Mouse (Mus musculus): ENCODE results near the gene Rap2c. TPM values are rescaled to one million over a fixed set of nuclear protein-coding genes. Genes with fewer than 3 reads are reported as not detected.
A peak's percentile ranks its signal among the peaks of the same experiment; 100 is the strongest.

The Rap2c gene
- polyA plus RNA-seq, 1 experiment from 2014 or later = 10.7 TPM

DNA sequence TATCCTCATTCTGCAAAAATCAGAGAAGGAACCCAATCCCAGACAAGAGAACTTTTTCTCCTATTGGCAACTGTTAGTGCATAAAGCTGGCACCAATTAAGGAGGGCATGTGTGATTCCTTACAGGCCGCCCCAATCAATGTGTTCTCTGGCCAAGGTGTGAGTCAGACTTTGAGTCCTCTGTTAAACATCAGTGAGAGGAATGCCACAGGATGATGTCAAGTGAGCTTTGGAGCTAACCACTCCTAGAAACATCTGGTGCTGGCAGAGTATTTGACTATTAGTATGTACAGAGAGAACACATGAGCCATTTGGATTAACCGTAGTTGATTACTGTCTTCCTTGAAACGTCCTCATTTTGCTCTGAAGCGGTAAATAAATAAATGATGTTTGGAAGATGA, 40.9 kb upstream of the Rap2c start:
- DNase-seq (ENCODE audit: low spot score) = no peak
- no peak overlapping the region; the same call in 1 of the 2 replicates for H3K27ac ChIP-seq (replicated peaks)
- peak; percentile 87 for ATAC-seq (ENCODE audit: low FRiP score, low TSS enrichment)
- H3K4me2 ChIP-seq (replicated peaks; ENCODE audit: low read depth) = no peak overlapping the region
- TF ChIP-seq EP300 (optimal IDR thresholded peaks at IDR 0.05) = no peak
- H3K36me3 ChIP-seq (ENCODE audit: control insufficient read depth, insufficient read depth, low read length) = no peaks in the 10 kb centered on the region
- H3K9ac ChIP-seq (ENCODE audit: low read length) = no peak overlapping the region
- H3K27me3 ChIP-seq (ENCODE audit: control insufficient read depth, insufficient read depth, low read length) = no peaks in the 10 kb centered on the region
- WGBS = 57% methylated on average over 4 of the region's 4 CpGs
- H3K4me1 ChIP-seq (replicated peaks; ENCODE audit: control insufficient read depth, insufficient read depth) = no peaks in the 10 kb centered on the region
- no peak overlapping the region for H3K4me3 ChIP-seq (ENCODE audit: low read depth, low read length)
- H3K9me3 ChIP-seq (ENCODE audit: control insufficient read depth, low read length) = no peaks in the 10 kb centered on the region

- H3K4me1 ChIP-seq (replicated peaks; ENCODE audit: control insufficient read depth, insufficient read depth) = no peaks in the 10 kb centered on the region
- no peak overlapping the region for H3K9ac ChIP-seq (ENCODE audit: low read length)
- no peaks in the 10 kb centered on the region for H3K9me3 ChIP-seq (ENCODE audit: control insufficient read depth, low read length)
- DNase-seq (ENCODE audit: low spot score) = no peak
- ATAC-seq (ENCODE audit: low FRiP score, low TSS enrichment) = peak; percentile 57; the same call in 1 of the 2 replicates
- no peaks in the 10 kb centered on the region for H3K36me3 ChIP-seq (ENCODE audit: control insufficient read depth, insufficient read depth, low read length)
- no peaks in the 10 kb centered on the region for H3K27me3 ChIP-seq (ENCODE audit: control insufficient read depth, insufficient read depth, low read length)
- no peak overlapping the region for H3K4me2 ChIP-seq (replicated peaks; ENCODE audit: low read depth)
- no peak for TF ChIP-seq CTCF (IDR thresholded peaks at IDR 0.05; ENCODE audit: low read depth)
- no peak for TF ChIP-seq EP300 (optimal IDR thresholded peaks at IDR 0.05)
- H3K4me3 ChIP-seq (ENCODE audit: low read depth, low read length) = no peak overlapping the region
- H3K27ac ChIP-seq (replicated peaks) = no peak overlapping the region
- 75% methylated on average over 5 of the region's 5 CpGs for WGBS
Observed at GRCm38 (mm10) chrX:51058317-51058716, 40.5 kb upstream of the Rap2c start.

GRCm38 (mm10) chrX:51051680-51052461, 34.1 kb upstream of the Rap2c start:
- H3K9ac ChIP-seq (ENCODE audit: low read length) = no peak overlapping the region
- peak; percentile 74; the same call in 1 of the 2 replicates for ATAC-seq (ENCODE audit: low FRiP score, low TSS enrichment)
- no peak overlapping the region for H3K27ac ChIP-seq (replicated peaks)

DNA sequence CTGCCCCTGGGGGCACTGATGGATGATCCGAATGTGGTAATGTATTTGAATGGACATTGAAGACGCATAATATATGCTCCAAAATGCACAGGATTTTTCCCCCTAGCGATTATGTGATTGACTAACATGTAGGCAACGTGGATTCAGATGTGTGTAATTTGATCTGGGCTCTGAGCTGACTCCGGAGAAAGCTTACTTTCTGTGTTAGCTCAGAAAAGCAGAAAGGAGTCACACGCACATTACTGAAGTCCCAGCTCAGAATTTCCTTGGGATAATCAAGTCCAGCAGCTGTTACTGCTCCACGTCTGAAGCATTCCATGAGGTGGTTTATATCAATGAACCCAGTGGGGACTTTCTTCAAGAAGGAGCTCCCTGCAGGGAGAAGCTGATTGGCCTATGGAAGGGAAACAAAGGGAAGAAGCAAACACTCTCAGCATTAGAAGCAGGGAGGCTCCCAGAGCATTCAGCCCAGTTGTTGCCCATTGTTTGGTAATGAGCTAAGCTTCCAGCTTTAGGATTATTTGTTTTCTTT, 17.9 kb upstream of the Rap2c start:
- no peaks in the 10 kb centered on the region for H3K9me3 ChIP-seq (ENCODE audit: control insufficient read depth, low read length)
- no peak overlapping the region for H3K27ac ChIP-seq (replicated peaks)
- H3K4me1 ChIP-seq (replicated peaks; ENCODE audit: control insufficient read depth, insufficient read depth) = no peaks in the 10 kb centered on the region
- no peak for ATAC-seq (ENCODE audit: low FRiP score, low TSS enrichment)
- H3K27me3 ChIP-seq (ENCODE audit: control insufficient read depth, insufficient read depth, low read length) = no peaks in the 10 kb centered on the region
- H3K4me3 ChIP-seq (ENCODE audit: low read depth, low read length) = no peak overlapping the region
- DNase-seq (ENCODE audit: low spot score) = no peak
- 24% methylated on average over 7 of the region's 7 CpGs for WGBS
- no peak for TF ChIP-seq CTCF (IDR thresholded peaks at IDR 0.05; ENCODE audit: low read depth)
- TF ChIP-seq EP300 (optimal IDR thresholded peaks at IDR 0.05) = no peak
- H3K9ac ChIP-seq (ENCODE audit: low read length) = no peak overlapping the region
- H3K36me3 ChIP-seq (ENCODE audit: control insufficient read depth, insufficient read depth, low read length) = no peaks in the 10 kb centered on the region
- no peak overlapping the region for H3K4me2 ChIP-seq (replicated peaks; ENCODE audit: low read depth)

More at GRCm38 (mm10) chrX:51051680-51052461, 34.1 kb upstream of the Rap2c start:
- no peak for TF ChIP-seq EP300 (optimal IDR thresholded peaks at IDR 0.05)
- TF ChIP-seq CTCF (IDR thresholded peaks at IDR 0.05; ENCODE audit: low read depth) = no peak
- no peaks in the 10 kb centered on the region for H3K9me3 ChIP-seq (ENCODE audit: control insufficient read depth, low read length)
- no peak overlapping the region for H3K4me2 ChIP-seq (replicated peaks; ENCODE audit: low read depth)
- peak; percentile 17 for DNase-seq (ENCODE audit: low spot score)
- no peak overlapping the region for H3K4me3 ChIP-seq (ENCODE audit: low read depth, low read length)
- no peaks in the 10 kb centered on the region for H3K36me3 ChIP-seq (ENCODE audit: control insufficient read depth, insufficient read depth, low read length)
- H3K4me1 ChIP-seq (replicated peaks; ENCODE audit: control insufficient read depth, insufficient read depth) = no peaks in the 10 kb centered on the region
- 58% methylated on average over 3 of the region's 3 CpGs for WGBS
- no peaks in the 10 kb centered on the region for H3K27me3 ChIP-seq (ENCODE audit: control insufficient read depth, insufficient read depth, low read length)

- Histone ChIP-seq H3K27me3 (ENCODE audit: control insufficient read depth, insufficient read depth, low read length) (no peaks in the 10 kb centered on the region), H3K9me3 (ENCODE audit: control insufficient read depth, low read length) (no peaks in the 10 kb centered on the region), H3K27ac (replicated peaks) (peak overlapping the region; percentile 30), H3K9ac (ENCODE audit: low read length) (no peak overlapping the region), H3K4me1 (replicated peaks; ENCODE audit: control insufficient read depth, insufficient read depth) (no peaks in the 10 kb centered on the region), H3K4me3 (ENCODE audit: low read depth, low read length) (no peak overlapping the region), H3K4me2 (replicated peaks; ENCODE audit: low read depth) (peak overlapping the region; percentile 55; the same call in 1 of the 2 replicates), H3K36me3 (ENCODE audit: control insufficient read depth, insufficient read depth, low read length) (no peaks in the 10 kb centered on the region)
- ATAC-seq (ENCODE audit: low FRiP score, low TSS enrichment) = peak; percentile 50; the same call in 1 of the 2 replicates
- DNase-seq (ENCODE audit: low spot score) = peak; percentile 46
- WGBS = 43% methylated on average over 2 of the region's 2 CpGs
- peak; percentile 60 for TF ChIP-seq CTCF (IDR thresholded peaks at IDR 0.05; ENCODE audit: low read depth)
- no peak for TF ChIP-seq EP300 (optimal IDR thresholded peaks at IDR 0.05)
Observed at GRCm38 (mm10) chrX:51019884-51020283, 2.1 kb upstream of the Rap2c start.

DNA sequence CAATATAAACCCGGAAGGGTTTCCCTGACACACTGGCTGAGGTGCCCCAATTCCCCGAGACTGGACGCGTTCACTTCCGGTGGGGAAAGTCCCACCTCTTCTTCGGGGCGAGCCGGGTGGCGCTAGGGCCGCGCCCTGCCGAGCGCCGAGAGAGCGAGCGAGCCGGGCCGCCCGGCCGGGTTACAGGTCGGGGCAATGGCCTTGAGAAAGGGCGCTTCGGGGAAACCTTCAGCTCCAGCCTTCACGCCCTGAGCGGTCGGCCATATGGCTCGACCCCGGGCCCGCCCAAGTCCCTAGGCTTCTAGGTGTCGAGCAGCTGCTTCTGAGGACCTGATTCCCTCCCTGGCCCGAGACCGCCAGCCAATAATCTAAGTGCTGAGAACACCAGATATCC, 965 bp upstream of the Rap2c start:
- Histone ChIP-seq H3K4me1 (replicated peaks; ENCODE audit: control insufficient read depth, insufficient read depth) (no peaks in the 10 kb centered on the region), H3K9ac (ENCODE audit: low read length) (peak overlapping the region; percentile 74), H3K27me3 (ENCODE audit: control insufficient read depth, insufficient read depth, low read length) (no peaks in the 10 kb centered on the region), H3K9me3 (ENCODE audit: control insufficient read depth, low read length) (no peaks in the 10 kb centered on the region), H3K4me2 (replicated peaks; ENCODE audit: low read depth) (peak overlapping the region; percentile 55), H3K27ac (replicated peaks) (peak overlapping the region; percentile 95), H3K4me3 (ENCODE audit: low read depth, low read length) (peak overlapping the region; percentile 60), H3K36me3 (ENCODE audit: control insufficient read depth, insufficient read depth, low read length) (no peaks in the 10 kb centered on the region)
- ATAC-seq (ENCODE audit: low FRiP score, low TSS enrichment) (peak; percentile 95), DNase-seq (ENCODE audit: low spot score) (peak; percentile 80)
- TF ChIP-seq EP300 (optimal IDR thresholded peaks at IDR 0.05) = no peak
- TF ChIP-seq CTCF (IDR thresholded peaks at IDR 0.05; ENCODE audit: low read depth) = no peak
- WGBS = 38% methylated on average over 24 of the region's 32 CpGs
